Mouse (Mus musculus) bone marrow macrophage, adult 2 months (primary cell): ENCODE results near the gene Fgf14.

Source experiments
- CTCF ChIP-seq: IDR thresholded peaks from 2 replicates; pipeline ENCODE4 v1.5.1; 2012; ENCODE audit warnings: low read depth, mild to moderate bottlenecking, low read length, moderate library complexity
- POLR2A ChIP-seq: IDR thresholded peaks from 2 replicates; pipeline ENCODE4 v1.6.1; 2012; ENCODE audit warnings: mild to moderate bottlenecking, low read depth, low read length, borderline replicate concordance

DNA sequence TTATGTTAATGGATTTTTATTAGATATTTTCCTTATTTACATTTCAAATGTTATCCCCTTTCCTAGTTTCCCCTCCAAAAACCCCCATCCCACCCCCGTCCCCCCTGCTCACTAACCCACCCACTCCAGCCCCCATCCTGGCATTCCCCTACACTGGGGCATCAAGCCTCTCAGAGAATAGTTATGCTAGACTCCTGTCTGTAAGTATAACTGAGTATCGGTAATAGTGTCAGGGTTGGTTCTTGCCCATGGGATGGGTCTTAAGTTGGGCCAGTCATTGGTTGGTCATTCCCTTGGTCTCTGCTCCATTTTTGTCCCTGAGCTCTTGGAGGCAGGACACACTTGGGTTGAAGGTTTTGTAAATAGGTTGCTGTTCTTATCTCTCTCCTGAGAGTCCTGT is 265.0 kb downstream of the Fgf14 start:
- TF ChIP-seq CTCF (no peak), POLR2A (no peak)
